Mouse (Mus musculus) lung, postnatal 0 days (tissue): ENCODE measurements at regions not wholly inside any gene's neighbourhood (a gene's known extent, or its start where the extent isn't known, plus 50 kb on each side); places are given as distances from the start of the nearest gene placed in this dataset.

Source experiments
- ATAC-seq: fragments of 200-750 bp; cut with Nextera tagmentation; 2 replicates; pipeline ENCODE4 v1.8.0; 2017; ENCODE audit warnings: moderate library complexity
- DNase-seq: peaks from one replicate; pipeline ENCODE4 v3.0.0-alpha.2; 2016; ENCODE audit warnings: low spot score
- H3K27ac ChIP-seq: fragments of 300-500 bp; sonication (generic); 2 replicates; pipeline ENCODE4 v1.5.1; 2014; ENCODE audit warnings: antibody characterized with exemption, mild to moderate bottlenecking, low read length, mixed read lengths
- H3K27me3 ChIP-seq: fragments of 300-500 bp; sonication (generic); replicated peaks from 2 replicates; pipeline ENCODE4 v1.6.1; 2014; ENCODE audit warnings: low read length, mixed read lengths; ENCODE audit not compliant: insufficient read depth
- H3K36me3 ChIP-seq: fragments of 300-500 bp; sonication (generic); 2 replicates; pipeline ENCODE4 v1.6.1; 2014; ENCODE audit warnings: low read length, mixed read lengths; ENCODE audit not compliant: insufficient read depth
- H3K4me1 ChIP-seq: fragments of 300-500 bp; sonication (generic); 2 replicates; pipeline ENCODE4 v1.6.1; 2014; ENCODE audit warnings: antibody characterized with exemption, low read depth, low read length, mixed read lengths; ENCODE audit not compliant: insufficient read depth
- H3K4me2 ChIP-seq: fragments of 300-500 bp; sonication (generic); replicated peaks from 2 replicates; pipeline ENCODE4 v1.6.1; 2014; ENCODE audit warnings: low read depth, mild to moderate bottlenecking, low read length, moderate library complexity, mixed read lengths
- H3K4me3 ChIP-seq: fragments of 300-500 bp; sonication (generic); 2 replicates; pipeline ENCODE4 v1.5.1; 2014; ENCODE audit warnings: low read depth, low read length
- H3K9ac ChIP-seq: fragments of 300-500 bp; sonication (generic); replicated peaks from 2 replicates; pipeline ENCODE4 v1.6.1; 2014; ENCODE audit warnings: low read depth, mild to moderate bottlenecking
- H3K9me3 ChIP-seq: fragments of 300-500 bp; sonication (generic); 2 replicates; pipeline ENCODE4 v1.6.1; 2016; ENCODE audit warnings: low read length, mixed read lengths
- CTCF ChIP-seq: IDR thresholded peaks from 2 replicates; pipeline ENCODE4 v1.5.1; 2016; ENCODE audit warnings: antibody characterized with exemption, mild to moderate bottlenecking
- EP300 ChIP-seq: IDR thresholded peaks from 2 replicates; pipeline ENCODE4 v1.6.1; 2016; ENCODE audit warnings: antibody characterized with exemption, mild to moderate bottlenecking, control low read depth
- WGBS: fragments of 180-500 bp; shearing (Covaris S2); extraction: QIAGEN DNeasy Blood & Tissue Kit; methylation state at CpG from one replicate; pipeline ENCODE4 v1.1.7; 2014; 5-methylcytosine and 5-hydroxymethylcytosine counted together

DNA sequence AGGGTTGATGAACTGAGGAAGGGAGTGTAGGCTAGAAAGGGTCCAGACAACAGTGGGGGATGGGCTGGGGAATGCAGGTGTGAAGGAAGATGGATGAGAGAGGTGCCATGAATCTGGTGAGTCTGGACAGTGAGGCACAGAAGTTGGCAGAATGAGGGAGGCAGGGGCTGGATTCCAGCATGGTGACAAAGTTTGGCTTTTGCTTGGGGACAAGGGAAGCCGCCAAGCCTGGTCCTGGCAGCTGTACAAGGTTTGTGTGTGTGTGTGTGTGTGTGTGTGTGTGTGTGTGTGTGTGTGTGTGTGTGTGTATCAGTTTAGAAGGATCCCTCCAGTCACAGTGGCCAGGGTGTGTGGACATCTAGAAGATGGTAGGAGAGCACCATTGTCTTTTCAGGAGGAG is 270.4 kb downstream of the Rps24 start:
- H3K27ac ChIP-seq = no peak overlapping the region
- H3K4me3 ChIP-seq = no peak overlapping the region
- no peaks in the 10 kb centered on the region for H3K27me3 ChIP-seq
- no peak overlapping the region for H3K9ac ChIP-seq
- WGBS = 43% methylated on average over 1 of the region's 1 CpGs
- H3K4me2 ChIP-seq = no peak overlapping the region
- H3K9me3 ChIP-seq = no peaks in the 10 kb centered on the region
- ATAC-seq = 0 out of 2 replicates have a peak, but pooled peaks have one; percentile 8
- H3K4me1 ChIP-seq = 0 out of 2 replicates have a peak, but pooled peaks cover 4% of the 10 kb centered on the region
- no peaks in the 10 kb centered on the region for H3K36me3 ChIP-seq
- DNase-seq = no peak
- TF ChIP-seq CTCF (no peak), EP300 (no peak)

DNA sequence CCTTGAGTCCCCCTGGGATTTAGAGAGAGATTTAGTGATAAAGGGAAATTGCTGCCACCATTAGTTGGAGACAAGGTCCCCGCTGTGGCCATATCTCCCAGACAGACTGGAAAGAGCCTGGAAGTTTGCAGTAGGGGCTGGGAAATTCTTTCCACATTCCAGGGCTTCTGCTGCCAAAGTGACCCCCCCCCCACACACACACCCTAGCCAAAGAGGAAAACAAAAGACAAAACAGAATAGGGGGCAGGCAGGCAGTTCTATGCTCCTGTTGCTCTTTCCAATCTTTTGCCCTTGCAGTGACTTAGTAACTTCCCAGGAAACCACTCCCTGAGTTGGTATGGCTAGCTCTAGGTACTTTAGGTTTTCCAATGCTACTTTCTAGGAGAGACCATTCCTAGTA is 270.9 kb downstream of the Rps24 start:
- no peaks in the 10 kb centered on the region for H3K9me3 ChIP-seq
- ATAC-seq (peak; percentile 49), DNase-seq (peak; percentile 27)
- H3K27me3 ChIP-seq = no peaks in the 10 kb centered on the region
- H3K9ac ChIP-seq = no peak overlapping the region
- H3K36me3 ChIP-seq = no peaks in the 10 kb centered on the region
- 20% methylated on average over 1 of the region's 1 CpGs for WGBS
- H3K4me3 ChIP-seq = no peak overlapping the region
- no peak overlapping the region for H3K4me2 ChIP-seq
- no peak overlapping the region for H3K27ac ChIP-seq
- H3K4me1 ChIP-seq = 0 out of 2 replicates have a peak, but pooled peaks cover 4% of the 10 kb centered on the region
- TF ChIP-seq EP300 = no peak
- no peak for TF ChIP-seq CTCF

DNA sequence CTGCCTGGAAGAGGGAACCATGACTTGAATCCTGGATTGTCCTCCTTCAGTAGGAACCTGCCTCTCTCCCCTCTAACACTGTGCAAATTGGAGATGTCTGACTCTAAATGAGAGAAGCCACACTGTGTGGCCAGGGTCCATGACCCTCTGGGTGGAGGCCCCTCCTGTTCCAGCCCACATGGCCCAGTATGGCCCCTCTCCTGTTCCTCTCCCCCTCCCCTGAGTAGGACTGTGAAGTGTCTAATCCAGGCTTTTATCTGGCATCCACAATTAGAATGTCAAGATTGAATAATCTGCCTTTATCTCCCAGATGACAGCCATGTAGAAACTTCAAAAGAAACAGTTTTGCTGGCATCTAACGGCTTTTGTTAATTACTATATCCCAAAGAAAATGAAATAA is 274.0 kb downstream of the Rps24 start:
- no peak for TF ChIP-seq EP300
- TF ChIP-seq CTCF = no peak
- H3K4me2 ChIP-seq = no peak overlapping the region
- WGBS = 68% methylated on average over 1 of the region's 1 CpGs

DNA sequence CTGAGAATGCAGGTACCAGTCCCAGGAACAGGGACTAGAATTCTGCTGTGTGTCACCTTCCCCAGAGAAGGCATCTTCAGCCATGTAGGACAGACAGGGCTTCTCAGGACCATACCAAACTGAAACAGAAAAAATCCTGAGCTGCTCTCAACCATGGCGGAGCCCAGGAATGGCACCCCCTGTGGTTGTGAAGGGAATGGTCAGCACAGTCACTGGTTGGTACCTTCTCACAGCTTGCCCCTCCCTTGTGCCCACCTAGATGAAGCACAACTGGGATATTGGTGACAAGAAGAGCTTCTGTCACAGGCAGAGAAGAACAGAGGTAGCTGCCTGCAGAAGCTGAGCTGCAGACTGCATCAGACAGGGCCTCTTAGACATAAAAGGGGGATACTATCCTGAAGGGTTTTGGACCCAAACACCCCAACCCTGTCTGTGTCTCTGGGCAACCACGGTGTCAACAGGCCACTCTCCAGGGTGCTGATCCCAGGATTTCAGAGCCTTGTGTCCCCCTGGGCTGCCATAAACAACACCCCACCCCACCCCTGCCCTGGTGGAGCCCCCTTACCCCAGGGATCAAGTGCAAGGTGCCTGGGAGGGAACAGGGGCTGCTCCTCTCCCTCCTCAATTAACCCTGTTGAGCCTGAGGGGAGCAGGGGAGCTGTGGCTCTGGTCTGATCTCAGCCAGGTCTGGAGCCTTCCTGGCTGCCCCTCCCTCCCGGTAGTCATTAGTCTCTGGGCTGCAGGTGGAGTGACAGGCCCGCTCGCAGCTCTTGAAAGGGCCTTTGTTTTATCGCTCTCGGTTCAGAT is 275.7 kb downstream of the Rps24 start:
- no peaks in the 10 kb centered on the region for H3K9me3 ChIP-seq
- DNase-seq = no peak

More for the DNA sequence above, 274.0 kb downstream of the Rps24 start:
- H3K27ac ChIP-seq = no peak overlapping the region
- H3K4me3 ChIP-seq = no peak overlapping the region
- no peaks in the 10 kb centered on the region for H3K27me3 ChIP-seq
- no peak overlapping the region for H3K9ac ChIP-seq
- no peaks in the 10 kb centered on the region for H3K9me3 ChIP-seq
- no peaks in the 10 kb centered on the region for H3K36me3 ChIP-seq
- H3K4me1 ChIP-seq = 0 out of 2 replicates have a peak, but pooled peaks cover 4% of the 10 kb centered on the region
- DNase-seq (no peak), ATAC-seq (no peak)

DNA sequence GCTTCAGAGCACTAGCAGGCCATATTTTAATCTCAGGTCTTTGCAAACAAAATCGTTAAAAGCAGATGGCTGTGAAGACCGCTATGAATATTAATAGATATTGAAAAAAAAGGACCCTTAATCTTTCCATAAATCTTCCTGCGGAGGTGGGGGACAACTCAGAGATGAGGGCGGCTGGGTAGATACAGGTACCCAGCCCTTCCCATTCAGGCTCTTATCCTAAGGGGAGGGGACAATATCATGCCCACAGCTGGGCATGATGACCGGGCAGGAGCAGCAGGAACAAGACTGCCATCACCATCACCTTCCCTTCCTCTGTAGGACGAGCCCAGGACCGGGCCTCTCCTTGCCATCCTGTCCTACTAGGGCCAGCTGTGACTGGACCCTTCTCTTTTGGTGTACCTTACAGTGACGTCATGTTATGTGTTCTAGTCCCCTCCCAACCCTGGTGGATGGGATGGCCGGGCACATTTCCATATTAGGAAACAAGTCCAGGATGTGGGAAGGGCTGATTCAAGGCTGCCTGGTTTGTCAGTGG is 276.4 kb downstream of the Rps24 start:
- ATAC-seq (0 out of 2 replicates have a peak, but pooled peaks have one; percentile 16), DNase-seq (no peak)
- no peak for TF ChIP-seq CTCF
- no peak for TF ChIP-seq EP300
- H3K9ac ChIP-seq = no peak overlapping the region
- WGBS = 43% methylated on average over 9 of the region's 9 CpGs
- H3K4me3 ChIP-seq = no peak overlapping the region
- no peaks in the 10 kb centered on the region for H3K36me3 ChIP-seq
- no peaks in the 10 kb centered on the region for H3K4me1 ChIP-seq
- H3K27ac ChIP-seq = no peak overlapping the region
- H3K9me3 ChIP-seq = no peaks in the 10 kb centered on the region
- H3K27me3 ChIP-seq = no peaks in the 10 kb centered on the region
- no peak overlapping the region for H3K4me2 ChIP-seq

More for the DNA sequence above, 275.7 kb downstream of the Rps24 start:
- Histone ChIP-seq H3K4me1 (0 out of 2 replicates have a peak, but pooled peaks cover 2% of the 10 kb centered on the region), H3K36me3 (no peaks in the 10 kb centered on the region), H3K4me2 (no peak overlapping the region), H3K27me3 (no peaks in the 10 kb centered on the region), H3K27ac (no peak overlapping the region), H3K4me3 (no peak overlapping the region), H3K9ac (no peak overlapping the region)
- ATAC-seq = no peak
- no peak for TF ChIP-seq EP300
- TF ChIP-seq CTCF = peak; percentile 27
- WGBS = 16% methylated on average over 7 of the region's 7 CpGs

DNA sequence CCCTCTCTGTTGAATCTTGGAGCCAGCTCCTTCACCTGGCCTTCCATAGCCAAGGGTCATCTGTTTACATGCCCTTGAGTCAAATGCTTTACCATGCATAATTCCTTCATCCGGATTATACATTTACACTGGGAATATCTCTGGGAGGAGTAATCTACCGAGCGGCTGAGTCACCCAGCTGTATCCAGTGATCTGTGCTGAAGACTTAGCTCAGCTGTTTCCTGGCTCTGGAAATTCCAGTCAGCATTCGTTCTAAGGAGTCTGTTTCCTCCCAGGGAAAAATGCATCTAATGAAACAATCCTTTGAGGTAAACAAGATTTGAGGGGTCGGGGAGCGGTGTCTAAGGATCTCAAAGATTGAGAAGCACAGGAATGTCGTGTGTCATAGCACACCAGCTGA is 276.9 kb downstream of the Rps24 start:
- H3K9ac ChIP-seq = no peak overlapping the region
- H3K27me3 ChIP-seq = no peaks in the 10 kb centered on the region
- H3K9me3 ChIP-seq = no peaks in the 10 kb centered on the region
- 42% methylated on average over 7 of the region's 7 CpGs for WGBS
- no peak for TF ChIP-seq EP300
- no peak for TF ChIP-seq CTCF
- peak; percentile 43 for ATAC-seq
- no peak overlapping the region for H3K4me3 ChIP-seq
- H3K27ac ChIP-seq = no peak overlapping the region
- H3K36me3 ChIP-seq = no peaks in the 10 kb centered on the region
- no peaks in the 10 kb centered on the region for H3K4me1 ChIP-seq
- peak; percentile 26 for DNase-seq
- no peak overlapping the region for H3K4me2 ChIP-seq
